Mouse (Mus musculus) CD4-positive, CD25-positive, alpha-beta regulatory T cell, adult 2 months (primary cell): Measurements from ENCODE around the gene Ankrd33b.

Source experiments
- DNase-seq: peaks from one replicate; pipeline ENCODE4 v3.0.0-alpha.2; 2012; ENCODE audit warnings: low read depth, low spot score

Ankrd33b gene

DNA sequence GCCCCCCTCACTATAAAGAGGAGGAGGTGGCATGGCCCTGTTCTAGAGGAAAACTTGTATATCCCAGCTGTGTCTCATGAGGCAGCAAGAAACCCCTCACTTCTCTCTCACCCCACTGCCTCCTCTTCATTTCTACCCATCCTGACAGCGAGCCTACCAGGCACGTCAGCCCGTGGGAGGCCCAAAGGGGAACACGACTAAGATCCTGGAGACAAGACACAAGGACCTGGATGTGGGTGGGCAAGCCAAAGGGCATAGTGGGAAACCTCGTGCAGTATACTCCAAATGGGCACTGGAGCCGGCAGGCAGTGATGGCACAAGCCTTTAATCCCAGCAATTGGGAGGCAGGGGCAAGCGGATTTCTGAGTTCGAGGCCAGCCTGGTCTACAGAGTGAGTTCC is 1.0 kb upstream of the Ankrd33b start:
- DNase-seq: no peak

DNA sequence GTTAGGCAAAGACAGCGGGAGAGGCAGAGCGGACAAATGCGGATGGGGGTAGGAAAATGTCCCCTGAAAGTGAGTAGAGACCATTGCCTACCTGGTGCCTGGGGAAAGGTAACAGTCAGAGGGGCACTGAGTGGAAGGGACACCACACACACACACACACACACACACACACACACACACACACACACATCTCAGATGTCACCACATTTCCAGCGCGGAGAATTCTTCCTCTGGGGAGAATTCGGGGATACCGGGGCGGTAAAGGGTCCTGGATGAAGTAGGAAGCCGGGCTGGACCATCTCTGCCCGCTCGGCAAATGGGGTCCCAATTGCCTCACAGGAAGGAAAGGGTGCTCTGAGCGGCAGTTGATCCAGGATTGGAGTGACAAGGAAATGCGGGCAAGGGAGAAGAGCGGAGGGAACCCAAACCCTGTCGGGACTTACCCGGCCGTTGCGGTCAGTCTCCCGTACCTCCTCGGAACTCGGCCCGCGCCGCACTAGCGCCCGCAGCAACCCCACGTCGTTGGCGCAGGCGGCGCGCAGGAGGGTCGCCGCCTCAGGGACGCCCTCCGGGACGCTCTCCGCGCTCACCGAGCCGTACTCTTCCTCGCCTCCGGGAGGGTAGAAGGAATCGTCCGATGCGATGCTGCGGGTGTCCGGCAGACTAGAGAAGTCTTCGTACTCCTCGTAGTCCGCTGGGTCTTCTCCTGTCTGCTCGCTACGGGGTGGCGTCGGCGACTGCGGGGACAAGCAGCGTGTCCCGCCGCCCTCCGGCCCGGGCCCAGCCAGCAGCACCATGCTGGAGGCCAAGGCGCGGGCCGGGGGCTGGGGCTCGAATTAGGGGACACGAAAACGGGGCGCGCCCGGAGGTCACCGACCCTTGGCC is 688 bp downstream of the Ankrd33b start:
- no peak for DNase-seq

DNA sequence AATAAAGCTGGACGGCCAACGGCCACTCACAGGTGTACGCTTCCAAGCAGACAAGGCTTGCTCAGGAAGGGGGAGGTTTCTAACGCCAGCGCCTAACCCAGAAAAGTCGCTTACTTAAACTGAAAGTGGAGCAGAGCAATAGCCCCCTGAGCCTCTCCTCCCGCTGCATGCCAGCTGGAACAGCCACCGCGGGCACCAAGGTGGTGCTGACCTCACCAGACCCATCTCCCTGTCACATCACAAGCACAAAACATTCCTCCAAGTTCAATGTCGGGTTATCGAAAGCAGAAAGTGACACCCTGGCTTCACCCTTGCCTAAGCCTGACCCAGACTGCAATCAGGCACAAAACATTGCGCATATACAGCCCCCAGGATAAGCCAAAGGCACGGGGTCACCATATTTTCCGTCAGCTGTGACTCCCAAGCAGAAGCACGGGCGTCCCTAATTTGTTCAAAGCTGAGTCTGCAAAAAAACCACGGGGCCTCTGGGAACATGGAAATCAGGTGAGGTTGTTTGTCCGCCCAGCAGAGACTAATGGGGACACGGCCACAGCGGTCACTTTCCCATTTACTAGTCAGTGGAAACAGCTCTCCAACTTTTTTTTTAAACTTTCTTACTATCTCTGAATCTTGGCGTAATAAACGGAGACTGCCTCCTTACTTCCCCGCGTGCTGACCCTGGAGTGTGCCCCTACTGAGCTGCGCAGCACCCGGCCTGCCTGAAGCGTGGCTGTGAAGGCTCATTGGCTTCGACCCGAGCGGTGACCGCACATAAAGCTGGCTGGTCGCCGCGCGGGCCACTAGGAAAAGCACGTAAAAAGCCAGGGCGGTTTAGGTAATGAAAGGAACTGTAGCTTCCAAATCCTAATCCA is 1.6 kb downstream of the Ankrd33b start:
- no peak for DNase-seq

DNA sequence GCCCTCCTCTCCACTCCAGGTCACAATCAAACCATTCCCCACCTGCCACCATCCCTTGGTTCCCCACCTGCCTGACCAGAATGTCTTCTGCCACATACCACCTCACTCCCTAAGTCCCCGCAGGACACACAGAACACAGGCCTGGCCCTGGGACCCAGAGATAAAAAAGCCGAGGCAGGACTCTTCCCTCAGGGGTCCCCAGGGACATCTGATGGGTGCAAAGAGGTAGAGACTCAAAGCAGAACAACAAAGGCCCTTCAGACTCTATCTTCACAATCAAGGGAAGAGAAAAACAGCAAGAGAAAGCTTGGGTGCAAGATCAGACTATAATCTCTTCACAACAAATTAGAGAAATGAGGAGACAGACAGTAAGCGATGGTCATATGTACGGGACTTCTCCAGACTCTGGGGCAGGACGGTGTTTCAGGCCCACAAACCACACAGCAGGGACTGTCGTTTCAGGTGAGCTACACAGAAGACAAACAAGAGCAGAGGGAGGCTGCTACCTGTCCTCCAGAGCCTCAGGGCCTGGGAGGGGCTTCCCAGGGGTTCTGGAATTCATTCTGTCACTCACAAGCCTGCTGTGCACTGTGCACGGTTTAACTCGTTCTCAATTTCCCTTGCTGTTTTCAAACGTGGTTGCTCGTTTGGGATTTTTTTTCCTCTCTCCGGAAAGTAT is 2.3 kb downstream of the Ankrd33b start:
- no peak for DNase-seq

DNA sequence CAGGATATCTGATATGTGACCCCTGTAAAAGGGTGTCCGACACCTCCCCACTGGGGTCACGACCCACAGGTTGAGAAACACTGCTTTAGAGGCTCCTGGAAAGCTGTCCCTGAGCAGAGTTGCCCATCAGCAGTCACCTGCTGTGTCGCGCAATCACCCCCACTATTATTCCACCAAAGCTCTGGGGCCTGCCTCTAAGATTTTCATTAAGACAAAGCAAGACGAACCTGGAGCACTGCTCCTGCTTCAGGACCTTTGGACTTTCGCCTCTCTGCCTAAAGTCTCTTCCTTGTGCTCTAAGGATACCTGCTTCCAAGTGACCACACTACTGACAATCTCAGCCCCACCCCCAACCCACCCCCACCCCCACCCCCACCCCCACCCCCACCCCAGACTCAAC is 3.1 kb downstream of the Ankrd33b start:
- no peak for DNase-seq

DNA sequence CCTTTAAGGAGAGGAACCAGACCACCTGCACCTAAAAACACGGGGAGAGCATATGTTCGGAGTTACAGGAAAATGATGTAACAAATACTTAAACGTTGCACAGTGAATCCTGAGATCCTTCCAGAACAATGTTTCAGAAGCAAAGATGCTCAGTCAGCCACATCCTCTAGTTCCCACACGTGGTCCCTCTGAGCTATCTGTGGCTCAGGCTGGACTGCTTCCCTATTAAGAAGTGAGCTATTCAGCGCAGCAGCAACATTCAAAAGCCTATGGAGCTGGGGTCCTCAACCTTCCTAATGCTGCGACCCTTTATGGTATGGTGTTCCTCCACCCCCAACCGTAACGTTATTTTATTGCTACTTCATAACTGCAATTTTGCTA is 3.6 kb downstream of the Ankrd33b start:
- no peak for DNase-seq

DNA sequence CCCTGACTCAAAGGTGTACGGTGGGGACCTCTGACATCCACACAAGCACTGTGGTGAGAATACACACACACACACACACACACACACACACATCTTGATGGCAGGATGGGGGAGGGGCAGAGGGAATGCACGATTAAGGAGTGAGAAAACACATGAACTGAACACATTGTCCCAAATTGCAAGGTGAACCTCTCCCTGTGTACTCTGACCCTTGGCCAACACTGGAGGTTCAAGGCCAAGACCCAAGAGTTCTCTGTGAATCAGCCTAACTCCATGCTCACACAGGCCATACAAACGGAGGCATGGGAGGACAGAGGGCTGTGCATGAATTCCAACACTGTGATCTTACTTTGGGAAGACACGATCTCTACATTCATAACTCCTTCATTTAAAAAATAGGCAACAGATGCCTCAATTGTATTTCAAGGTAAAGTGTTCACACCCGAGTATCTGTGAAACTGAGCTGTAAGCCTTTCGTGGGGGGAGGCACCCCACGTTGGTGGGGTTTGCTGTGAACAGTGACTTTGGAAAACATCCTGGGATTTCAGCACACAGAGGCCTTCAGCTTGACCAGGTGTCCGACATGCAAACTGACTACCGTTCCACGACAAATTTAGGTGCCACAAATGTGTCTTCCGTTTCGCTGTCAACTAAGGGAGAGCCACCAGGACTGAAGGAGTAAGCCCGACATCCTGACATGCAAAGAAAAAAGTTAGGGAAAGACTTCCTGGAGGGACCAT is 4.1 kb downstream of the Ankrd33b start:
- no peak for DNase-seq

DNA sequence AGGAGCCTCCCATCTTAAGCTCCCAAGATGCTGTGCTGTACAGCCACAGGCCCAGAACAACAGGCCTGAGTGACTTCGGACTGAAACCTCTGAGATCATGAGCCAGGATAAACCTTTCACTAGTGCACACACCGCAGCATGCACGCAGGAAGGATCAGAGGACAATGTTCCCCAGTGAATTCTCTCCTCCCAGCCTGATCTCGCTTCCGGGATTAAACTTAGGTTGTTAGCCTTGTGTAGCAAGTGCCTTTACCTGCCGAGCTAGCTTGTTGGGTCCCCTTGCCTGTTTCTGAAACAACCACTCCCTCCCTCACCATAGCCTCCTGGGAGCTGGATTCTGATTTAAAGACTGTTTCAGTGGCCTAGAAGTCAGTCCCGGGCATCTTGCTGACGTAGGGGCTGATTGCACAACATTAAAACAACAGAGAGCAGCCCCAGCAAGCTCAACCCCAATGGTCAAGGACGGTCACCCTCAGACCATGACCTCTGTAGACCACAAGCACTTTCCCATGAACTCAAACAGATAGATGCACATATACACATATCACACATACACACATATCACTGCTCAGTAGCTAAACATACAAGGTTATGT is 6.2 kb downstream of the Ankrd33b start:
- no peak for DNase-seq

DNA sequence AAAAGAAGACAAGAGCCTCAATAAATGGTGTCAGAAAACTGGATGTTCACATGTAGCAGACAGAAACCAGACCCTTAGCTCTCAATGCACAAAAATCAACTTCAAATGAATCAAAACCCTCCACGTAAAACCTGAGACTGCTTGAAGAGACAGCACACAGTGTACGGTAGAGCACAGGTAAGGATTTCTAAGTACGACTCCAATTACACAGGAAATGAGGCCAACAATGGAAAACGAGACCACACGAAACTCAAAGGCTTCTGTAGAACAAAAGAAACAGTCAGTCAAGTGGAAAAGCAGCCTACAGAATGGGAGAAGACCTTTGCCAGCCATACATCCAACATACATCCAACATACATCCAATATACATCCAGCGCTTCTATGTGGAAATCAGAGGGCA is 6.9 kb downstream of the Ankrd33b start:
- no peak for DNase-seq

DNA sequence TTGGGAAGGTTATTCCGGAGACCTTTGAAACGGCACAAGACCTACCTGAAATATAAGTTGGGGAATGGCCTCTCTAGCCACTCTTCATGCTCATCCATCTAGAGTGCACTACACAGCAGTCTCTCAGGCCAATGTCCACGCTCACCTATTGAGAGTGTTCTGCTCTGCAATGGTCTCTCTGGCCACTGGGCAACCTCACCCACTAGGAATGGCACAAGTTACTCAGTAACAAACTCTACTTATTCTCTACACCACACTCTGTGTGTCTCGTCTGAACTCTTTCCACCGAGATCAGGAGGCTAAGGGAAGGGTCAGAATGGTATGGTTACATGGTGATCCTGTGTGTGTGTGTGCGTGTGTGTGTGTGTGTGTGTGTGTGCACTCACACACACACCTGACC is 7.7 kb downstream of the Ankrd33b start:
- no peak for DNase-seq

DNA sequence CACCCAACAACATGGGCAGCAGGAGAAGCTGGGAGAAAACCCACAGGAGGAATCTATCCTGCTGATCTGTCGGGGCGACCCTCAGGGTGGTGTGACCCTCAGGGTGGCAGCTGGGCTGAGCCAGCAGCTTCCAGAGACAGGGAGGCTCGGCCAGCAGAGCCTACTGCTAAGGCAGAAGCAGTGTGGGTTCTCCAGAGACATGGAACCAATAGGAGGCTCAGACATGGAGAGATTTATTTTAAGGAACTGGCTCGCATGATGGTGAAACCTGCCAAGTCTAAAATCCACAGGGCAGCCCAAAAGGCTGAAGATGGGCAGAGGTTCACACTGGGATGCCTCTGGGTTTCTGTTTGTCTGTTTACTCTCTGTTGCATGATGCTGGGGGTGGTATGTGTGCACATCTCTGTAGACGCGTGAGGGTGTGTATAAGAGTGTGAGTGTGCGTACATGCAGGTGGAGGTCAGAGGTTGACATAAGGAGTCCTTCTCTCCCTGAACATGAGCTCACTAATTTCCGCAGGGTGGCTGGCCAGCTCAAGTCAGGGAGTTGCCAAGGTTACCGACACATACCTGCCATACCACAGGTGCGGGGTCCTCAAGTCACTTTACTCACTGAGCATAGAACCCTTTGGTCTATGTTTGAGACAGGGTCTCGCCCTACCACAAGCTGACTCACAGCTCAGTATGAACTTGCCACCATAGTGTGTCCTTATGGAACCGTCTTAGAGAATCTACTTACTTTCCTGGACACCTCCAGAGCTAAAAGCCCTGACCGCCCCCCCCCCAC is 14.8 kb downstream of the Ankrd33b start:
- no peak for DNase-seq

DNA sequence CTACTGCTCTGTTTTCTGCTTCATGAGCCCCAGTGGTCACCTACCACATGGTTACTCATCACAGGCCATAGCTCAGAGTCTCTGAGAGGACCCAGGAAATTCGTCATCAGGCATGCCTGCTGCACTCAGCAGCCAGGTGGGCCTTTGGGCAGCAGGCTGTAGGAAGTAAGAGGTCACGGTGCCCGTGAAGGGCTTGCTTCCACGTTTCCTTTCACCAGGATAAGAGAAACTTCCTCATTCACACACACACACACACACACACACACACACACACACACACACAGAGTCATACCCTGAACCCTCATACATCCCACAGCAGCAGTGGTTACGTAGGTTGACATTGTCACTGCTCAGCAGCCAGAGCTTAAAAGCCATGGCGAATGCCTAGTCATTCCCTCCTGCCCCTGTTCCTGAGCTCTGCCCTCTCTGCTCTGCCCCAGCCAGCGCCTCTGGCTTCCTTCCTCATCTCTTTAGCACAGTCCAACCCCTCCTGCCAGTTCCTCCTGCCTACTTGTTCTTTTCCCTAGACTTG is 17.6 kb downstream of the Ankrd33b start:
- no peak for DNase-seq

DNA sequence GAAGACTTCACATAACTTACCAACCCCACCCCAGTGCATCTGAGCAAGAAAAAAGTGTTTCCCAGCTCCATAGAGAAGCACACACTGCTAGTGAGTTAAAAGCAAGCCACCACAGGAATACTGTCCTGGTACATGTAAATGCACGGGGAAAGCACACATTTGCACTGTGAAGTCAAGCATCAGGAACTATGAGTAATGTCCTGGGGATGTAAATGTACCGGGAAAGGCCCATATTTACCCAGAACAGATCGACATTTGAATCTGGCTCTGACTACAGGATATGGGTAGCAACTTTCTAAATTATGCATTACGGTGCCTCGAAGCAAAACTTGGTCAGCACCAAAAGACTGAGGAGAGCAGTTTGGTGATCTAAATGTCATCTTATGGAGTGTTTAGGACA is 18.5 kb downstream of the Ankrd33b start:
- no peak for DNase-seq

DNA sequence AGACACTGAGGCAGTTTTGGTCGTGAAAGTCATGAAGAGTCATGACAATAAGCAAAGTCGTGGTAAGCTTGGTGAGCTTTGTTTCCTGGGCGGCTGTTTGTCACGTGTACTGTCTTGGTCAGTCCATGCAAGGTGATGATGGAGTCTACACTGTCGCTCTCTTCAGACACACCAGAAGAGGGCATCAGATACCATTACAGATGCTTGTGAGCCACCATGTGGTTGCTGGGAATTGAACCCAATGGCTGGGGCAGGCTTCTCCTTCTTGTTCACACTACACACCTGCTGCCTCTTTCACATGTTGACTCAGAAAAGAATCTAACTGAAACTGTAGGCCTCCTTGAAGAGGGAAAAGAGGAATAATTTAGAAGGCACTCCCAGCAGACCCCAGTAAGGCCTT is 19.3 kb downstream of the Ankrd33b start:
- DNase-seq: no peak

DNA sequence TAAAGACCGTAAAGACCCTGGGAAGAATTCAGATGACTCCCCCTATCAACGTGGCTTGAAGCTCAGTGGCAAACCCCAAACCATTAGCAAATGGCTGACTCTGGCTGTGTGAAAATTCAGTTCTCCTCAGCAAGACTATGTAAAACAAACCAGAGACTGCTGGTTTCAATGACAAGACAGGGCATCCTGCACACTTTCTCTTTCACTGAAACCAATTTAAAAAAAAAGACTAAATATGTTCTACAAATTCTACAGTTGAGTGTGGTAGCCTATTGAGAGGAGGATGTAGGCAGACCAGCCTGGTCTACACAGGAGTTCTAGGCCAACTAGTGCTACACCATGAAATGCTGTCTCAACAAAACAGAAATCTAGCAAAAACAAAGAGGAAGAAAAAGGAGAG is 21.0 kb downstream of the Ankrd33b start:
- DNase-seq: no peak

DNA sequence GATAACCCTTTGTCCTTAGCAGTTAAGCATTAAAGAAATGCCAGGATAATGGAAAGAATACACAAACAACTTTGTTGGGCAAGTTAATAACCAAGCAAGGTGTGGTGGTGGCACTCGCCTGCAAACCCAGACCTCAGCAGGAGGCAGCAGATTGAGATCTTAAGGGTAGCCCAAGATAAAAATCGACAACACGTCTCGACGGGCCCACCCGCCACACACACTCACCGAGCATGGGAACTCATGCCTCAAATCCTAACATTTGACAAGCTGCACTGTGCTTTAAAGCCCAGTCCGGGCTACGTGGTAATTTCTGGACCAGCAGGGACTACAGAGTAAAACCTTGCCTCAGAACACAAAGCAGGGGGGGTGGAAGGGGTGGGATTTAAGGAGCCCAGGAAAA is 22.2 kb downstream of the Ankrd33b start:
- no peak for DNase-seq

DNA sequence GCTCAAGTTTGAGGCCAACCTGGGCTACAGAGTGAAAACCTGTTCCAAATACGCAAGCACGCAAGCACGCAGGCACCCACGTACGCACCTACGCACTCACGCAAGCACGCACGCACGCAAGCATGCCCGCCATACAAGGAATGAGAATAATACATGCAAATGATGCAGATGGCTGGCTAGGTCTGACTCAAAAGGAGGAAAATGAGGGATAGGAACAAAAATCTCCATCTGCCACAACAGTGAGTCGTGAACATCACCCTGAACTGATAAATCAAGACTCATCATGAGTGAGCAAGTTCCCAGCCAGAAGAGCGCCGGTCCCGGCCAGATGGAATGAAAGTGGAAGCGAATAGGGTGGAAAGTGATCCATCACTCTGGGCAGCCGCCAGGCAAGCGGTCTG is 22.7 kb downstream of the Ankrd33b start:
- no peak for DNase-seq

DNA sequence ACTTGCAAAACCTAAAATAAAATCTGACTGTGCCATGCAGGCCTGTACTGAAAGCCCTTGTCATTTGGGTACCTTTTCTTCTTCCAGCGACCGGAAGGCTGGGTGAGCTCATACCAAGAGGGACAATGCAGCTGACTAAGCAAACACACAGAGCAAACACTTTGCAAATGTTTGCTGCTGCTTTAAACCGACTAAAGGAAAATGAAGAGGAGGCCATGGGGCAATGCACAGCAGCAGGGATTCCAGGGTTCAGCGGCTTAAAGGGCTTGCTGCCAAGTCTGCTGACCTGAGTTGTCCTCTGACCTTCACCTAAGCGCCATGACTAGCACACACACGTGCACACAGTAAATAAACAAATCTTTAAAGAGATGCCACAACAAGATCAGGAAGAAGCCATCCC is 23.9 kb downstream of the Ankrd33b start:
- DNase-seq: no peak

DNA sequence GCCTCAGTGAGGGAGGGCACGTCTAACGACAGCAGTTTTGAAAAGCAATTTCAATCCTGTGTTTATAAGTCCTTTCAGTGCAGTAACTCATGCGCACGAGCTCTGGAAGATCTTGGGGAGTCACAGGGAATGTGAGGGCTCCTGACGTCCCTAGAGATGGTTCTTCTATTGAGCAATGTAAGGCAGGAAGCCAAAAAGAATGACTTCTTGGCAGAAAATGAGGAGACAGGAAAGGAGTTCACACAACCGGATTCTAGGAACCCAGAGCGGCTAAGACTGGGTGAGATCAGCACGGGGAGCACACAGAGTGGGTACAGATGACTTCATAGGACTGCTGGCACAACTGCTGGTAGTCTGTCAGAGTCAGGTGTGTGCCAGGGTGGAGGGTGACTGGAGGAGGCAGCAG is 25.0 kb downstream of the Ankrd33b start:
- DNase-seq: no peak

DNA sequence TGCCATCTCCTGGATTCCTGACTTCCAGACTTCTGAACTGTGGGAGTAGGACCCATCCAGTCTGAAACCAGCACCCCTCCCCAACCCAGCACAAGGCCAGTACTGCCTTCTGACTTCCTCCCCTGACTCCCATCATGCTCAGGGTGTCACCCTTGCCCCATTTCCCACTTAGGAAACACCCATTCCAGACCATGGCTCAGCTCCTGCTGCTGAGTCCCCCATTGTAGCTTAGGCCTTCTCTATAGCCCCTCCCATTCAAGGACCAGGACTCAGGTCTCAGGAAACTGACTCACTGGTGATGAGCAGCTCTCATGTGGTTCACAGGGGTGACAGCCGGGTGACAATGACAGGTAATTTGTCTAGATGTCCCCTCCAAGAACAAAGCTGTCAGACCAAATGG is 25.5 kb downstream of the Ankrd33b start:
- DNase-seq: no peak
